Mouse (Mus musculus) CH12.LX (cell line): ENCODE data around the gene Cend1. TPM values are rescaled to one million over a fixed set of nuclear protein-coding genes. Genes with fewer than 3 reads are reported as not detected.
A peak's percentile ranks its signal among the peaks of the same experiment; 100 is the strongest.

Experiments used
- DNase-seq: peaks from one replicate; pipeline ENCODE4 v3.0.0-alpha.2; 2013; ENCODE audit errors: extremely low read depth
- H3K27ac ChIP-seq: 2 replicates; pipeline ENCODE4 v1.5.1; 2012; ENCODE audit warnings: low read depth, mild to moderate bottlenecking, control low read depth, moderate library complexity; ENCODE audit not compliant: insufficient read depth
- H3K27me3 ChIP-seq: replicated peaks from 2 replicates; pipeline ENCODE3; 2012; ENCODE audit warnings: inconsistent platforms
- H3K36me3 ChIP-seq, 2 experiments: replicated peaks in 1 of 2; 2 replicates each; pipeline versions ENCODE3 to v1.6.1; 2012; ENCODE audit warnings: inconsistent platforms in 1 of 2, low read length in 1 of 2, mild to moderate bottlenecking in 1 of 2, mixed read lengths in 1 of 2, moderate library complexity in 1 of 2; ENCODE audit not compliant: control insufficient read depth in 1 of 2, insufficient read depth in 1 of 2
- H3K4me1 ChIP-seq, 2 experiments: 2 replicates each; pipeline ENCODE4 v1.6.1; 2012; ENCODE audit warnings: inconsistent platforms in 1 of 2, moderate library complexity in 1 of 2; ENCODE audit not compliant: insufficient read depth in 2 of 2, control insufficient read depth in 1 of 2
- H3K4me2 ChIP-seq: 2 replicates; pipeline ENCODE4 v1.6.1; 2012; ENCODE audit warnings: low read depth, mild to moderate bottlenecking, control low read depth; ENCODE audit not compliant: poor library complexity, insufficient read depth, severe bottlenecking
- H3K4me3 ChIP-seq, 3 experiments: fragments of 150-350 bp in 1 of 3; sonication (generic) in 1 of 3; replicated peaks in 1 of 3; 2 replicates each; pipeline versions ENCODE3 to v1.5.1; 2011 to 2012; ENCODE audit warnings: low read depth in 2 of 3, low read length in 2 of 3, mild to moderate bottlenecking in 2 of 3, moderate library complexity in 2 of 3, control low read depth in 1 of 3, improper control_type of control experiment in 1 of 3, inconsistent platforms in 1 of 3, mixed read lengths in 1 of 3; ENCODE audit not compliant: poor library complexity in 1 of 3
- H3K79me2 ChIP-seq: replicated peaks from 2 replicates; pipeline ENCODE4 v1.6.1; 2012; ENCODE audit warnings: mild to moderate bottlenecking, moderate library complexity; ENCODE audit not compliant: control insufficient read depth, poor library complexity, insufficient read depth, severe bottlenecking; ENCODE audit errors: extremely low read depth
- H3K9ac ChIP-seq: 2 replicates; pipeline ENCODE4 v1.6.1; 2012; ENCODE audit warnings: low read depth, mild to moderate bottlenecking, control low read depth, moderate library complexity; ENCODE audit not compliant: insufficient read depth
- H3K9me3 ChIP-seq: replicated peaks from 2 replicates; pipeline ENCODE3; 2012; ENCODE audit warnings: low read length, inconsistent platforms, mixed read lengths
- BHLHE40 ChIP-seq: IDR thresholded peaks from 2 replicates; pipeline ENCODE4 v1.6.1; 2011; ENCODE audit warnings: mild to moderate bottlenecking, low read depth, low read length, improper control_type of control experiment
- EP300 ChIP-seq: IDR thresholded peaks from 2 replicates; pipeline ENCODE4 v1.6.1; 2011; ENCODE audit warnings: low read length, improper control_type of control experiment
- GABPA ChIP-seq: IDR thresholded peaks from 2 replicates; pipeline ENCODE4 v1.6.1; 2012; ENCODE audit warnings: low read depth, low read length, improper control_type of control experiment, inconsistent platforms; ENCODE audit not compliant: insufficient replicate concordance
- MAZ ChIP-seq: IDR thresholded peaks from 2 replicates; pipeline ENCODE4 v1.6.1; 2012; ENCODE audit warnings: low read depth, mild to moderate bottlenecking, inconsistent platforms, low read length, improper control_type of control experiment, moderate library complexity
- MYC ChIP-seq: IDR thresholded peaks from 2 replicates; pipeline ENCODE4 v1.6.1; 2011; ENCODE audit warnings: low read depth, mild to moderate bottlenecking, improper control_type of control experiment, low read length
- NRF1 ChIP-seq: IDR thresholded peaks from 2 replicates; pipeline ENCODE4 v1.6.1; 2014; ENCODE audit warnings: low read depth, mild to moderate bottlenecking, inconsistent platforms, low read length, improper control_type of control experiment, moderate library complexity
- SIN3A ChIP-seq: IDR thresholded peaks from 2 replicates; pipeline ENCODE4 v1.6.1; 2012; ENCODE audit warnings: low read length, improper control_type of control experiment, inconsistent platforms
- TBP ChIP-seq: conservative IDR thresholded peaks from 2 replicates; pipeline ENCODE4 v1.6.1; 2011; ENCODE audit warnings: low read depth, low read length, improper control_type of control experiment
- ZC3H11A ChIP-seq: IDR thresholded peaks from 2 replicates; pipeline ENCODE4 v1.6.1; 2012; ENCODE audit warnings: low read depth, mild to moderate bottlenecking, inconsistent platforms, low read length, improper control_type of control experiment
- ZKSCAN1 ChIP-seq: IDR thresholded peaks from 2 replicates; pipeline ENCODE4 v1.6.1; 2012; ENCODE audit warnings: low read depth, inconsistent platforms, low read length, improper control_type of control experiment, borderline replicate concordance
- dilution Hi-C: fragments of 300-500 bp; cut with MboI; formaldehyde crosslinking; loops from 2 replicates; pipeline ENCODE4 v1.14.3; 2020; ENCODE audit warnings: low sequenced_read_pairs; ENCODE audit not compliant: extremely low pct_unique_long_range_greater_than_20kb, extremely low pct_ligation_motif_present
- in situ Hi-C: fragments of 300-500 bp; cut with MboI; formaldehyde crosslinking; loops from 3 replicates; pipeline ENCODE4 v1.14.3; 2019; ENCODE audit warnings: low sequenced_read_pairs, low pct_ligation_motif_present, low pct_unique_long_range_greater_than_20kb, mixed read lengths
- polyA plus RNA-seq: library from polyadenylated mRNA; unstranded; fragments of >175 nt; gene quantifications from 2 replicates; pipeline ENCODE4 v1.2.1, GENCODE M21; 2012; ENCODE audit warnings: low read depth; ENCODE audit not compliant: insufficient read length
- total RNA-seq, 2 experiments: library from RNA; depleted of rRNA; stranded (reverse); fragments of 300-350 nt in 1 of 2; fragments of >200 nt in 1 of 2; gene quantifications; 2 replicates each; pipeline ENCODE4 v1.2.3; 2012 to 2014

Gene Cend1
- total and polyA plus RNA-seq, 3 experiments = not detected

DNA sequence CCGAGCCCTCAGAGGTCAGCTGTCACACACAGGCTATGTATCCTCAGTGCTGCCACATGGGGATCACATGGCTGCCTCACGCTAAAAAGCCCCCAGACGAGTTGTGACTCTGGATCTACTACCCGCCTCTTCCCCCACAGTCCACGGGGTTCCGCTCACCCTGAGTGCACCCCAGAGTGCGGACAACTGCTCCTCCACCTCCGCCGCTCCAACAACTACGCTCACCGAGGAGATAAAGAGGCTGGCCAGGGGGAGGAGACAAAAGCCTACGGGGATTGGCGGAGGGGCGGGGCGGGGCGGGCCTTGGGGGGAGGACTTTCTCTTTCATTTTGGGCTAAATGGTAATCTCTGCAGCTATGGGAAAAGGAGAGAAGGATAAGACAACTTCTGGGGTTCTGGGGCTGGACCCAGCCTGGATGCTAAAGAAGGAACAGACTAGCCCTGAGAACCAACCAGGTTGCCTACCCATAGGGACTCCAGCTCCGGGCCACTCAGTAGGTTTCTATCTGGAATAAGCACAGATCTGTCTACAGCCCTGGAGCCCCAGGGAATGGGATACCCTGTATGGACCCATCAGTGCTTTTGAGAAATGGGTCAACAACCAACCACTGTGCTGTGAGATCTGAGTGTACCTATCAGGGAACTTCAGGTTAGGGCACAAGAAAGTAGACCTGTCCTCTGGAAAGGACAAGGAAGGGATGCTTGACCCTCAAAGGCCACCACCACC lies 6.0 kb upstream of the Cend1 start (continued):
- TF ChIP-seq MAZ (no peak), EP300 (no peak), TBP (no peak), NRF1 (no peak)

- DNase-seq = peak; percentile 65
- in situ Hi-C loops = no loop called here
- peak overlapping the region; percentile 50 to 65 (median 55) for H3K4me3 ChIP-seq
- H3K36me3 ChIP-seq = peaks cover 56 to 65% of the 10 kb centered on the region in 2 experiments
- H3K4me1 ChIP-seq = peaks cover 17 to 35% of the 10 kb centered on the region in 2 experiments
- TF ChIP-seq ZC3H11A (no peak), MYC (no peak), NRF1 (peak; percentile 52; the same call in 1 of the 2 replicates), BHLHE40 (peak; percentile 73)
- TF ChIP-seq, all 38 proteins: peak for 2
- Histone ChIP-seq H3K9ac (peak overlapping the region; percentile 62; the same call in 1 of the 2 replicates), H3K9me3 (no peaks in the 10 kb centered on the region), H3K79me2 (peaks cover 12% of the 10 kb centered on the region), H3K27ac (no peak overlapping the region), H3K4me2 (peak overlapping the region; percentile 92), H3K27me3 (no peaks in the 10 kb centered on the region)
- dilution Hi-C loops = no loop called here
Observed at GRCm38 (mm10) chr7:141434464-141434863, 5.2 kb upstream of the Cend1 start.

DNA sequence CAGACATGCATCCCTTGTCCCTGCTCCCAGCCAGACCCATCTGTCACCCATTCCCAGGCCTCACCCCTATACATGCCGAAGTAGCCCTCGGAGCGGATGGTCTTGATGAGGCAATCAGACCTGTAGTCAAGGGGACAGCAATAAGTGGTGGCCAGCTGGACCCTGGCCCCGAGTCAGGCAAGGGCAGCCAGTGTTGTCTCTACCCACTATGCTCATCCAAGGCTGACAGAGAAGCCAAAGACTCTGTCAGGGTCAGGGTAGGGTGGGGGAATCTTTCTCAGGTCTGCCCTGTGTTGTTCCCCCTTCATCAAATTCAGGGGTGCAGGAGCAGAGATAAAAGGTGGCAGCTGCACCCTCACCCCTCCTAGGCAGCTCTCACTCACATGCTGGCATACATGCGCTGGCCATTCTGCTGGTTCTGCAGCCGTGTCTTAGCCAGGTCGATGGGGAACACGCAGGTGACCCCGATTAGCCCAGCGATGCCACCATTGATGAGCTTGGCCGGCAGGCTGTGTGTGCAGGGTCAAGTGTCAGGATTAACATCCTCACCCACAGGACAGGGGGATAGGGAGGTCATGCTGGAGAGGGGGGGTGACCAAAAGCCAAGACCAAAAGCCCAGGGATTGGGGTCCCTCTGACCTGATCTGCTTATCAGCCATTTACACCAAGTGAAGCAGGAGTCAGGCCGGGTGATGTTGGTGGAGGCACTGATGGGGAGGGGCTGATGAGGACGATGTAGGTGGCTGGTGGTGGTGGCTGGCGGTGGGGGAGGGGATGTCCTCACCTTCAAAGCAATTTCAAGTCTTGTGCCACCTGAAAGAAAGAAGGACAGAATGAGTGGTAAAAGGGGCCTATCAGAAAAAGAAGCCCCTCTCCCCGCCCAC lies 4.5 kb upstream of the Cend1 start:
- Histone ChIP-seq H3K4me2 (peak overlapping the region; percentile 92; the same call in 1 of the 2 replicates), H3K4me1 (peaks cover 17 to 35% of the 10 kb centered on the region in 2 experiments), H3K79me2 (peaks cover 12% of the 10 kb centered on the region), H3K9me3 (no peaks in the 10 kb centered on the region), H3K9ac (no peak overlapping the region), H3K36me3 (peaks cover 49 to 62% of the 10 kb centered on the region in 2 experiments), H3K27me3 (no peaks in the 10 kb centered on the region), H3K4me3 (peak overlapping the region; percentile 50 to 65 (median 55)), H3K27ac (no peak overlapping the region)
- no peak for TF ChIP-seq SIN3A
- no peak for TF ChIP-seq GABPA
- TF ChIP-seq ZKSCAN1 = no peak
- dilution Hi-C loops = no loop called here
- no peak for DNase-seq
- in situ Hi-C loops = no loop called here
